Mouse (Mus musculus) erythroblast, embryonic 14.5 days (primary cell): ENCODE results near the gene Vdr.

Experiments
- GATA1 ChIP-seq: IDR thresholded peaks from 2 replicates; pipeline ENCODE4 v1.6.1; 2012; ENCODE audit warnings: low read length, inconsistent platforms, mixed read lengths
- TAL1 ChIP-seq: IDR thresholded peaks from 3 replicates; pipeline ENCODE4 v1.6.1; 2012; ENCODE audit warnings: low read length, inconsistent platforms, mixed read lengths

DNA sequence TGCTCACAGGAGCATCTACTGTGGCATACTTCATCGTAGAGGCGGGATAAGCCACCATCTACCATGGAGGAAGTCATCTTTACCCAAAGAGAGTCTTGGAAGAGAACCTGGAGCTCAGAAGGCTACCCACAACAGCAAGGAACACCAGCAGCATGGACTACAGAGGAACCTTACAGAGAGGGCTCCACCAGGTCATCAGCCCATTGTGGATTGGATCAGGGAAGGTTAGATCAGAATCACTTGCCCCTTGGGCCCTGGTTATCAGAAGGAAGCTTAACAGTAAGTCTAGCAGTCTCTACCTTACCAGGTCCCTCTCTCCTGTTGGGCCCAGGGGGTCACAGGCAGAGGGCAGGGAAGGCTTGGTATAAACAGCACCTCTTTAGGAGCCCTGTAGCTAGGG is 71.4 kb downstream of the Vdr start:
- no peak for TF ChIP-seq TAL1
- no peak for TF ChIP-seq GATA1
